Mouse (Mus musculus) hindbrain, embryonic 15.5 days (tissue): Measurements from ENCODE around the gene Csmd2. TPM values are rescaled to one million over a fixed set of nuclear protein-coding genes. Genes with fewer than 3 reads are reported as not detected.
"Not testable (repeated sequence)": the region's sequence is repeated elsewhere in the genome, so short reads cannot be mapped to it uniquely, and the experiment has no call there.

Source experiments
- ATAC-seq: fragments of 200-750 bp; cut with Nextera tagmentation; 2 replicates; pipeline ENCODE4 v1.8.0; 2017; ENCODE audit warnings: low read depth, moderate number of reproducible peaks, moderate TSS enrichment; ENCODE audit not compliant: low FRiP score
- H3K27ac ChIP-seq: fragments of 300-500 bp; sonication (generic); replicated peaks from 2 replicates; pipeline ENCODE4 v1.5.1; 2015; ENCODE audit warnings: mild to moderate bottlenecking, inconsistent platforms
- H3K27me3 ChIP-seq: fragments of 300-500 bp; sonication (generic); 2 replicates; pipeline ENCODE4 v1.6.1; 2015; ENCODE audit warnings: control low read depth, inconsistent platforms
- H3K36me3 ChIP-seq: fragments of 300-500 bp; sonication (generic); 2 replicates; pipeline ENCODE4 v1.6.1; 2015; ENCODE audit warnings: control low read depth, inconsistent platforms
- H3K4me1 ChIP-seq: fragments of 300-500 bp; sonication (generic); replicated peaks from 2 replicates; pipeline ENCODE4 v1.6.1; 2015; ENCODE audit warnings: control low read depth, inconsistent platforms
- H3K4me2 ChIP-seq: fragments of 300-500 bp; sonication (generic); 2 replicates; pipeline ENCODE4 v1.6.1; 2015; ENCODE audit warnings: moderate library complexity, mild to moderate bottlenecking, inconsistent platforms
- H3K4me3 ChIP-seq: fragments of 300-500 bp; sonication (generic); 2 replicates; pipeline ENCODE4 v1.5.1; 2015; ENCODE audit warnings: mild to moderate bottlenecking, inconsistent platforms
- H3K9ac ChIP-seq: fragments of 300-500 bp; sonication (generic); 2 replicates; pipeline ENCODE4 v1.6.1; 2015; ENCODE audit warnings: inconsistent platforms
- H3K9me3 ChIP-seq: fragments of 300-500 bp; sonication (generic); 2 replicates; pipeline ENCODE4 v1.6.1; 2016; ENCODE audit warnings: control low read depth, inconsistent platforms
- WGBS: fragments of 180-500 bp; shearing (Covaris S2); methylation state at CpG from one replicate; pipeline ENCODE4 v1.1.7; 2015; 5-methylcytosine and 5-hydroxymethylcytosine counted together
- polyA plus RNA-seq: library from polyadenylated mRNA; unstranded; fragments of >200 nt; fragmentation: Nextera tagmentation; extraction: Ambion mirVana; gene quantifications from 2 replicates; pipeline ENCODE4 v1.2.1, GENCODE M21; 2015

Gene Csmd2
- polyA plus RNA-seq, 1 experiment from 2014 or later, result 13.0 TPM

GRCm38 (mm10) chr4:128489521-128490100, 502.0 kb downstream of the Csmd2 start:
- no peak overlapping the region for H3K4me3 ChIP-seq
- no peak for ATAC-seq
- no peak overlapping the region for H3K27ac ChIP-seq
- no peaks in the 10 kb centered on the region for H3K9me3 ChIP-seq
- H3K36me3 ChIP-seq, result peaks cover 18% of the 10 kb centered on the region; the same call in 1 of the 2 replicates
- H3K27me3 ChIP-seq, result no peaks in the 10 kb centered on the region
- 65% methylated on average over 11 of the region's 11 CpGs for WGBS
- H3K4me1 ChIP-seq, result peaks cover 6% of the 10 kb centered on the region; the same call in 1 of the 2 replicates
- H3K4me2 ChIP-seq, result no peak overlapping the region
- no peak overlapping the region for H3K9ac ChIP-seq

GRCm38 (mm10) chr4:128492055-128492454, 504.4 kb downstream of the Csmd2 start:
- no peaks in the 10 kb centered on the region for H3K9me3 ChIP-seq
- no peaks in the 10 kb centered on the region for H3K27me3 ChIP-seq
- peak; percentile 54; the same call in 1 of the 2 replicates for ATAC-seq
- H3K4me1 ChIP-seq, result peaks cover 6% of the 10 kb centered on the region; the same call in 1 of the 2 replicates
- H3K9ac ChIP-seq, result no peak overlapping the region
- H3K36me3 ChIP-seq, result peaks cover 30% of the 10 kb centered on the region; the same call in 1 of the 2 replicates
- no peak overlapping the region for H3K4me2 ChIP-seq
- H3K27ac ChIP-seq, result no peak overlapping the region
- no peak overlapping the region for H3K4me3 ChIP-seq
- 35% methylated on average over 8 of the region's 8 CpGs for WGBS

- no peak overlapping the region for H3K4me3 ChIP-seq
- 80% methylated on average over 2 of the region's 2 CpGs for WGBS
- H3K9me3 ChIP-seq, result no peaks in the 10 kb centered on the region
- H3K27me3 ChIP-seq, result no peaks in the 10 kb centered on the region
- no peak for ATAC-seq
- no peak overlapping the region for H3K9ac ChIP-seq
- H3K4me1 ChIP-seq, result no peaks in the 10 kb centered on the region
- no peak overlapping the region for H3K27ac ChIP-seq
- H3K4me2 ChIP-seq, result no peak overlapping the region
- peaks cover 13% of the 10 kb centered on the region; the same call in 1 of the 2 replicates for H3K36me3 ChIP-seq
Measured at GRCm38 (mm10) chr4:128499980-128500379, 512.3 kb downstream of the Csmd2 start.

- no peaks in the 10 kb centered on the region for H3K27me3 ChIP-seq
- peak overlapping the region; percentile 30; the same call in 1 of the 2 replicates for H3K27ac ChIP-seq
- no peak for ATAC-seq
- no peak overlapping the region for H3K4me3 ChIP-seq
- H3K36me3 ChIP-seq, result peaks cover 14% of the 10 kb centered on the region; the same call in 1 of the 2 replicates
- H3K9ac ChIP-seq, result no peak overlapping the region
- H3K4me2 ChIP-seq, result no peak overlapping the region
- WGBS, result 67% methylated on average over 10 of the region's 10 CpGs
- H3K9me3 ChIP-seq, result no peaks in the 10 kb centered on the region
- H3K4me1 ChIP-seq, result no peaks in the 10 kb centered on the region
Measured at GRCm38 (mm10) chr4:128506878-128507277, 519.2 kb downstream of the Csmd2 start.

GRCm38 (mm10) chr4:128509885-128510284, 522.2 kb downstream of the Csmd2 start:
- Histone ChIP-seq H3K27me3 (no peaks in the 10 kb centered on the region), H3K4me1 (no peaks in the 10 kb centered on the region), H3K9me3 (no peaks in the 10 kb centered on the region), H3K4me2 (no peak overlapping the region), H3K27ac (no peak overlapping the region), H3K9ac (no peak overlapping the region), H3K36me3 (peaks cover 27% of the 10 kb centered on the region), H3K4me3 (no peak overlapping the region)
- WGBS, result 85% methylated on average over 5 of the region's 5 CpGs
- ATAC-seq, result no peak

- no peaks in the 10 kb centered on the region for H3K4me1 ChIP-seq
- ATAC-seq, result no peak
- 81% methylated on average over 5 of the region's 5 CpGs for WGBS
Measured at GRCm38 (mm10) chr4:128514496-128514895, 526.8 kb downstream of the Csmd2 start.

GRCm38 (mm10) chr4:128521276-128521675, 533.6 kb downstream of the Csmd2 start:
- ATAC-seq, result no peak
- Histone ChIP-seq H3K4me3 (no peak overlapping the region), H3K27me3 (no peaks in the 10 kb centered on the region), H3K36me3 (peaks cover 29% of the 10 kb centered on the region), H3K4me2 (no peak overlapping the region), H3K4me1 (no peaks in the 10 kb centered on the region), H3K27ac (no peak overlapping the region), H3K9me3 (no peaks in the 10 kb centered on the region), H3K9ac (no peak overlapping the region)
- WGBS, result 92% methylated on average over 6 of the region's 6 CpGs

More at GRCm38 (mm10) chr4:128514496-128514895, 526.8 kb downstream of the Csmd2 start:
- no peak overlapping the region for H3K9ac ChIP-seq
- H3K9me3 ChIP-seq, result no peaks in the 10 kb centered on the region
- H3K27me3 ChIP-seq, result no peaks in the 10 kb centered on the region
- H3K27ac ChIP-seq, result no peak overlapping the region
- H3K4me2 ChIP-seq, result no peak overlapping the region
- H3K4me3 ChIP-seq, result no peak overlapping the region
- H3K36me3 ChIP-seq, result peaks cover 27% of the 10 kb centered on the region

GRCm38 (mm10) chr4:128543378-128543777, 555.7 kb downstream of the Csmd2 start:
- H3K27me3 ChIP-seq, result no peaks in the 10 kb centered on the region
- no peaks in the 10 kb centered on the region for H3K4me1 ChIP-seq
- WGBS, result 28% methylated on average over 2 of the region's 2 CpGs
- no peak overlapping the region for H3K27ac ChIP-seq
- no peak overlapping the region for H3K4me2 ChIP-seq
- no peak overlapping the region for H3K9ac ChIP-seq
- peaks cover 26% of the 10 kb centered on the region for H3K36me3 ChIP-seq
- H3K9me3 ChIP-seq, result no peaks in the 10 kb centered on the region
- ATAC-seq, result no peak
- no peak overlapping the region for H3K4me3 ChIP-seq

GRCm38 (mm10) chr4:128543956-128544486, 556.4 kb downstream of the Csmd2 start:
- H3K4me3 ChIP-seq, result not testable (repeated sequence)

GRCm38 (mm10) chr4:128550756-128551155, 563.1 kb downstream of the Csmd2 start:
- Histone ChIP-seq H3K4me3 (no peak overlapping the region), H3K27ac (no peak overlapping the region), H3K4me1 (no peaks in the 10 kb centered on the region), H3K9ac (no peak overlapping the region), H3K4me2 (no peak overlapping the region), H3K36me3 (peaks cover 54% of the 10 kb centered on the region), H3K9me3 (no peaks in the 10 kb centered on the region), H3K27me3 (no peaks in the 10 kb centered on the region)
- no peak for ATAC-seq
- WGBS, result 88% methylated on average over 6 of the region's 6 CpGs

More at GRCm38 (mm10) chr4:128543956-128544486, 556.4 kb downstream of the Csmd2 start:
- not testable (repeated sequence) for H3K9me3 ChIP-seq, H3K27me3 ChIP-seq, H3K4me1 ChIP-seq, H3K9ac ChIP-seq, ATAC-seq, H3K27ac ChIP-seq, H3K4me2 ChIP-seq
- 87% methylated on average over 2 of the region's 2 CpGs for WGBS
- peaks cover 27% of the 10 kb centered on the region for H3K36me3 ChIP-seq

GRCm38 (mm10) chr4:128554198-128554597, 566.5 kb downstream of the Csmd2 start:
- Histone ChIP-seq H3K27ac (no peak overlapping the region), H3K36me3 (peaks cover 57% of the 10 kb centered on the region), H3K4me3 (no peak overlapping the region), H3K4me1 (no peaks in the 10 kb centered on the region), H3K27me3 (no peaks in the 10 kb centered on the region), H3K9me3 (no peaks in the 10 kb centered on the region), H3K9ac (no peak overlapping the region), H3K4me2 (no peak overlapping the region)
- WGBS, result 98% methylated on average over 2 of the region's 2 CpGs
- ATAC-seq, result no peak

GRCm38 (mm10) chr4:128560327-128560726, 572.7 kb downstream of the Csmd2 start:
- Histone ChIP-seq H3K9me3 (no peaks in the 10 kb centered on the region), H3K4me2 (no peak overlapping the region), H3K4me1 (no peaks in the 10 kb centered on the region), H3K9ac (no peak overlapping the region), H3K27ac (no peak overlapping the region), H3K27me3 (no peaks in the 10 kb centered on the region), H3K4me3 (no peak overlapping the region), H3K36me3 (peaks cover 31% of the 10 kb centered on the region)
- 87% methylated on average over 3 of the region's 3 CpGs for WGBS
- no peak for ATAC-seq
